Mouse (Mus musculus): Measurements from ENCODE around the gene Otop2.

DNA sequence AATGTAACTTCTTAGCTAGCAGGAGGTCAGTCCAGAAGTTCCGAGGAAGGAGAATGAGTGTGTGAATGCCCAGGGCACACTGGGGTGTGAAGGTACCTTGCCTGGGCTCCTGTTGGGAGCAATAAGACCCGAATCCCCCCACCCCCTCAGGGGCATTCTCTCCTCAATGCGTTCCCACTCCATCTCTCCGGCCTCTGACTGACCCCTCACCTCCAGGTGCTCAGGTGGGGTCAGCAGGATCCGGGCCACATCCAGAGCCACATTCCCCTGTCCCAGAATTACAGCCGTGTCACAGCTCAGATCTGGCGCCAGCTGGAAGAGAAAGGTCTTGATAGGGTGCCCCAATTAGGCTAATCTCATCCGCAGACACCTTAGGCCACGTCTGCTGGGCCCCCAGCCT is 35.9 kb upstream of the Otop2 start:
- no peak for TF ChIP-seq CTCF (IDR thresholded peaks at IDR 0.05)
- no peak for TF ChIP-seq EP300 (IDR thresholded peaks at IDR 0.05)

Measured in lung, postnatal 0 days (tissue).